Mouse (Mus musculus) splenic B cell, adult 2 months (primary cell): ENCODE data around the gene Serpinb9b.
A peak's percentile ranks its signal among the peaks of the same experiment; 100 is the strongest.

Source experiments
- DNase-seq: peaks from one replicate; pipeline ENCODE4 v3.0.0-alpha.2; 2011; ENCODE audit warnings: low read depth, low spot score
- H3K27me3 ChIP-seq: 2 replicates; pipeline ENCODE4 v1.6.1; 2012; ENCODE audit warnings: mild to moderate bottlenecking, low read length, moderate library complexity, mixed read lengths; ENCODE audit not compliant: control insufficient read depth, poor library complexity, insufficient read depth, severe bottlenecking
- H3K36me3 ChIP-seq: 2 replicates; pipeline ENCODE4 v1.6.1; 2012; ENCODE audit warnings: mild to moderate bottlenecking, low read length, moderate library complexity, mixed read lengths; ENCODE audit not compliant: control insufficient read depth, poor library complexity, insufficient read depth, severe bottlenecking

The Serpinb9b gene

GRCm38 (mm10) chr13:33027244-33027643, at the start of gene Serpinb9b:
TSS of gene Serpinb9b (plus strand) at chr13:33027416.
- no peak for DNase-seq
- no peaks in the 10 kb centered on the region for H3K36me3 ChIP-seq
- no peaks in the 10 kb centered on the region for H3K27me3 ChIP-seq

GRCm38 (mm10) chr13:32982556-32983042, 44.6 kb upstream of the Serpinb9b start:
- H3K27me3 ChIP-seq = no peaks in the 10 kb centered on the region
- H3K36me3 ChIP-seq = no peaks in the 10 kb centered on the region
- no peak for DNase-seq

DNA sequence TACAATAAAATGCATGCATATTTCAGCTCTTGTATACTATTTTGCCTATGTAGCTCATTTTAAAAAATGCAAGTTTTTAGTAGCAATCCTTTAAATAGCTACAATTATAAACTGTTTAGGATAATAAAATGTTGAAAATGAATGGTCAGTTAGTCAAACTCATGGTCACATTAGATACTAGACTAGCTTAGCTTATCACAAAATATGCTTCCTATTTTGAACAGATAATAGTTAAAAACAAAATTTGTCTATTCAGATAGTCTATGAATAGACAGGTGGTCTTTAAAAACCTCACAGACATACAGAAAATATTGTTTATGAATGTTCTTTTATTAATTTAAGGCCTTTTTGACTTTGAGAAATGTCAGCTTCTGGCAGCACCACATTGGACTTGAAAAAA, 41.0 kb upstream of the Serpinb9b start:
- no peaks in the 10 kb centered on the region for H3K36me3 ChIP-seq
- no peak for DNase-seq
- no peaks in the 10 kb centered on the region for H3K27me3 ChIP-seq

- no peaks in the 10 kb centered on the region for H3K27me3 ChIP-seq
- H3K36me3 ChIP-seq = no peaks in the 10 kb centered on the region
- DNase-seq = peak; percentile 25
Observed at GRCm38 (mm10) chr13:32993152-32993893, 33.9 kb upstream of the Serpinb9b start.

GRCm38 (mm10) chr13:32993894-32994242, 33.3 kb upstream of the Serpinb9b start:
- H3K27me3 ChIP-seq = no peaks in the 10 kb centered on the region
- DNase-seq = no peak
- no peaks in the 10 kb centered on the region for H3K36me3 ChIP-seq

DNA sequence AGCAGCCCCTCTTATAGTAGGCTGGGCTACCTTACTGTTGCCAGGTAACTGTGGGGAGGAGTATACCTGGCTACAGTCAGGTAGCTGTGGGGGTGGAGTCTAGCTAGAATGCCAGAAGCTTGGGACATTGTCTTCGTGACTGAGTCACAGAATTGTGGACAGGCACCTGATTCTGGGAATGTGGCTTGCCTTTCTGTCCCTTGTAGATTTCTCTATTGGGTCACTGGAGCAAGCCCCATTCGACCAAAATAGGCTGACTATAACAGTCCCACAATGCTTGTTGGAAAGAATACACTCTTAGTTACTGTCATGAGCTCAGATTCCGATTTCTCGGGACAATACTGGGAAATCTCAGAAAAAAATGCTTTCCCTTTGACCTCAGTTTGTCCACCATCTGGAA, 32.2 kb upstream of the Serpinb9b start:
- Histone ChIP-seq H3K27me3 (no peaks in the 10 kb centered on the region), H3K36me3 (no peaks in the 10 kb centered on the region)
- DNase-seq = no peak

- Histone ChIP-seq H3K27me3 (no peaks in the 10 kb centered on the region), H3K36me3 (no peaks in the 10 kb centered on the region)
- DNase-seq = no peak
Observed at GRCm38 (mm10) chr13:33001341-33001740, 25.9 kb upstream of the Serpinb9b start.

- Histone ChIP-seq H3K36me3 (no peaks in the 10 kb centered on the region), H3K27me3 (no peaks in the 10 kb centered on the region)
- peak; percentile 8 for DNase-seq
Observed at GRCm38 (mm10) chr13:33002950-33003349, 24.3 kb upstream of the Serpinb9b start, which contains the start of gene Serpinb9. TSS of gene Serpinb9 (plus strand) at chr13:33003250.

DNA sequence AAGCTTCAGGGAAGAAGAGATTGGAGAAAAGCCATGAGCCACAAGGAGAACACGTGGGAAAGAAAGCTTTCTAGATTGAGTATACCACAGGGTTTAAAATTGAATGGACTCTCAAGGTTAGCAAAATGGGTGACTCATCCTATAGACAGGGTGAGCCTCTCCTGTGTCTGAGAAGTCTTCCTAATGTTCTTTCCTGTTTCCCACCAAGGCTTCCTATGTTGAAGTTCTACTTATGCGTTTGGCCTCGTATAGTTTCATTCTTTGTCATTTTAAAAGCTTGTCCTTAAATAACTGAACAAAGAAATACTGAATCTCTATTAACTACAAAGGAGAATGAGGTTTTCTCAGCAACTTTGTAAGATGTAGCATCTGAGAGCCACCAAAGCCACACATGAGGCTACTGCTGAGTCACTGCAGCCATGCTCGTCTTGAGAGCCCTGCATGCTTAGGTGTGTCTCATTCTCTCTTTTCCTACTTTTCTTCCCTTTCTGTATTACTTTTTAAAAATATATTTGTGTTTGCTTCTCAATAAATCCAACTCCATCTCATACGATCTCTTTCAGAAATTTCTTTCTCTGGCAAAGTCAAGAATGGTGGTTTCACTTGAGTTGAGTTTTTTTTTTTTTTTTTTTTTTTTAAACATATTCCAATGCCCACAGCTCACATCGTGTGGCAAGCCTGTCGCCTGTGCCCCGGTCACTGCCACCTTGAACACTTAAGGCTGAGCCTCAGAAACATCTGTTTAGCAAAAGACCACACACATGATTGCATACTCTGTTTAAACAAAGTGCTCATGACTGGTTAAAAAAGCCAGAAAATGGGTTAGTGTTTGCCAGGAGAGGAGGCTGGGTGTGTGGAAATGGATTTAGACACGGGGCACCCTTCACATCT, 23.4 kb upstream of the Serpinb9b start:
- Histone ChIP-seq H3K36me3 (no peaks in the 10 kb centered on the region), H3K27me3 (no peaks in the 10 kb centered on the region)
- no peak for DNase-seq

DNA sequence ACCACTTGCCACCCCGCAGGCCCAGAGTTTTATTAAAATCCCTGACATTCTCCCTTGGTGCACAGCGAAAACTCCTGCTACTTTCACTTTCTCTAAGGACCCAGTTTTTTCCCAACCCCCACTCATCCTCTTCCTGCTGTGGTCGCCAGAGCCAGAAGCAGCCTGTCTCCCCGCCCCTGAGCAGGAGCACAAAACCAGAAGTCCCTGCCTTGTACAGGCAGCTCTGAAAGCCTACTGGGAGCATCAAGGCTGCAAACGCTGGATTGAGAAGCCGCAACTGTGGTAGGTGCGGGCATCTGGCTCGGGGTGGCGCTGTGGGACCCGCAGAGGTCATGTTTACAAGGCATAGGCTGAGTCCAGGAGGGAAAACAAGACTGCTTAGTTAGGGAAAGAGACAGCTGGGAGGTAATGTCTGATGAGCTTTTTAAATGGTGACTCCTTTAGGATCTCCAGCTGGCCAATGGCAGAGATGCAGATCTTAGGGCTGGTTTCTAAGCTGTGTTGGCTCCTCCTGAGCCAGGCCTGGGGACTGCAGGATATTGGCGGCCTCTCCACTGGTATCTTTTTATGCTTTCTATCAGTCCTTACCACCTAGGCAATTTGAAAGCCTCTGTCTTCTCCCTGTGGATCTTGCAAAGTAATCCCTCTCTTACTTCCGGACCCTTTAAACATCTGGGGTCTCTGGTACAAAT, 22.7 kb upstream of the Serpinb9b start:
- DNase-seq = peak; percentile 73

GRCm38 (mm10) chr13:33005501-33006075, 21.6 kb upstream of the Serpinb9b start:
- Histone ChIP-seq H3K27me3 (no peaks in the 10 kb centered on the region), H3K36me3 (no peaks in the 10 kb centered on the region)
- no peak for DNase-seq

More for the DNA sequence above, 22.7 kb upstream of the Serpinb9b start:
- no peaks in the 10 kb centered on the region for H3K27me3 ChIP-seq
- H3K36me3 ChIP-seq = no peaks in the 10 kb centered on the region

DNA sequence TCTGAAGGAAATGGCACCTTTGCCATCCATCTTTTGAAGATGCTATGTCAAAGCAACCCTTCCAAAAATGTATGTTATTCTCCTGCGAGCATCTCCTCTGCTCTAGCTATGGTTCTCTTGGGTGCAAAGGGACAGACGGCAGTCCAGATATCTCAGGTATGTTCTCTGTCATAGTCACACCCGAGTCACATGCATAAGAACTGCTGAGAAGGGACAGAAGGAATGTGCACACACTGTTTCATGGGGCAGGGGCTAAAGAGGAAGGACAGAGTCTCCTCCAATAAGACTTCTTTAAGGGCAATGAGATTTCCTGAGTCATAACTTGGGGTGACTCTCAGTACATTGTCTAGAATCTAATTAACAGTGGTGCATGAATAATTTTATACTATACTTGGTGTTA, 20.7 kb upstream of the Serpinb9b start:
- no peaks in the 10 kb centered on the region for H3K36me3 ChIP-seq
- no peaks in the 10 kb centered on the region for H3K27me3 ChIP-seq
- DNase-seq = no peak

- peaks cover 8% of the 10 kb centered on the region; the same call in 1 of the 2 replicates for H3K36me3 ChIP-seq
- no peak for DNase-seq
Observed at GRCm38 (mm10) chr13:33012395-33012794, 14.8 kb upstream of the Serpinb9b start.

DNA sequence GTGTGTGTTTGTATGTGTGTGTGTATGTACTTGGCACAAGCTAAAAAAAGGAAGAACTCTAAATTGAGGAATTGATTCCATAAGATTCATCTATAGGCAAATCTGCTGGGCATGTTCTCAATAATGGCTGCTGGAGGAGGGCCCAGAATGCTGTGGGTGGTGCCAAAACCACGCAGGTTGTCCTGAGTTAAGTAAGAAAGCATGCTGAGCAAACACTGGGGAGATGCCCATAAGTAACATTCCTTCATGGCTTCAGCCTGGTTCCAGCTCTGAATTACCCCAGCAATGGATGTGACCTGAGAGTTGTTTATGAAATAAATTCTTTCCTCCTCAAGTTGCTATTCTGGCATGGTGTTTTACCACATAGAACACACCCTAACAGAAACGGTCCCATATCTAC, 13.9 kb upstream of the Serpinb9b start:
- H3K27me3 ChIP-seq = no peaks in the 10 kb centered on the region
- H3K36me3 ChIP-seq = peaks cover 8% of the 10 kb centered on the region; the same call in 1 of the 2 replicates
- DNase-seq = no peak

More at GRCm38 (mm10) chr13:33012395-33012794, 14.8 kb upstream of the Serpinb9b start:
- H3K27me3 ChIP-seq = no peaks in the 10 kb centered on the region
